Mouse (Mus musculus): ENCODE results near the gene Sema6c. TPM values are rescaled to one million over a fixed set of nuclear protein-coding genes. Genes with fewer than 3 reads are reported as not detected.

Gene Sema6c
- total RNA-seq, 2 experiments from 2014 or later = 40.3 to 40.5 TPM

- no peak for DNase-seq (ENCODE audit: low spot score in 2 of 2)
- intact Hi-C loops (cut with DNase I) = loop anchor here (5.0 kb wide), 1 partner anchor 122 kb away; no protein-coding TSS in a partner anchor
Measured at GRCm38 (mm10) chr3:95140795-95141194, 19.5 kb upstream of the Sema6c start.

- DNase-seq (ENCODE audit: low spot score in 2 of 2) = no peak
- intact Hi-C loops (cut with DNase I) = loop anchor here (5.0 kb wide), 1 partner anchor 121 kb away; no protein-coding TSS in a partner anchor
Measured at GRCm38 (mm10) chr3:95141474-95141873, 18.8 kb upstream of the Sema6c start.

GRCm38 (mm10) chr3:95141952-95142616, 18.2 kb upstream of the Sema6c start, which contains the start of gene Tnfaip8l2:
Gene Tnfaip8l2 (minus strand): TSS chr3:95142360.
- intact Hi-C loops (cut with DNase I) = loop anchor here (2.0 to 5.0 kb wide), 2 partner anchors 75 to 120 kb away; partner anchors contain the start of gene Gabpb2
- DNase-seq (ENCODE audit: low spot score in 2 of 2) = no peak

- intact Hi-C loops (cut with DNase I) = loop anchor here (2.0 to 5.0 kb wide), 2 partner anchors 74 to 120 kb away; partner anchors contain the start of gene Gabpb2
- DNase-seq (ENCODE audit: low spot score in 2 of 2) = peak; percentile 73 to 88
Measured at GRCm38 (mm10) chr3:95142617-95143011, 17.6 kb upstream of the Sema6c start.

GRCm38 (mm10) chr3:95147924-95148323, 12.3 kb upstream of the Sema6c start:
- intact Hi-C loops (cut with DNase I) = no loop called here
- DNase-seq (ENCODE audit: low spot score in 2 of 2) = no peak

GRCm38 (mm10) chr3:95153874-95154273, 6.4 kb upstream of the Sema6c start:
- peak in 1 of 2 experiments; percentile 53 for DNase-seq (ENCODE audit: low spot score in 2 of 2)
- intact Hi-C loops (cut with DNase I) = no loop called here

GRCm38 (mm10) chr3:95159511-95159986, 708 bp upstream of the Sema6c start:
- DNase-seq (ENCODE audit: low spot score in 2 of 2) = no peak
- intact Hi-C loops (cut with DNase I) = no loop called here

- intact Hi-C loops (cut with DNase I) = loop anchor here (5.0 kb wide), 1 partner anchor 56 kb away; the partner anchor contains the start of gene Gabpb2
- DNase-seq (ENCODE audit: low spot score in 2 of 2) = no peak
Measured at GRCm38 (mm10) chr3:95161041-95161551, 839 bp downstream of the Sema6c start.

- no peak for DNase-seq (ENCODE audit: low spot score in 2 of 2)
- intact Hi-C loops (cut with DNase I) = loop anchor here (5.0 kb wide), 1 partner anchor 56 kb away; the partner anchor contains the start of gene Gabpb2
Measured at GRCm38 (mm10) chr3:95161618-95162344, 1.5 kb downstream of the Sema6c start.

GRCm38 (mm10) chr3:95162345-95162628, 2.0 kb downstream of the Sema6c start:
- DNase-seq (ENCODE audit: low spot score in 2 of 2) = no peak
- intact Hi-C loops (cut with DNase I) = loop anchor here (5.0 kb wide), 1 partner anchor 55 kb away; the partner anchor contains the start of gene Gabpb2

- no peak for DNase-seq (ENCODE audit: low spot score in 2 of 2)
- intact Hi-C loops (cut with DNase I) = loop anchor here (5.0 kb wide), 1 partner anchor 54 kb away; the partner anchor contains the start of gene Gabpb2
Measured at GRCm38 (mm10) chr3:95163419-95164255, 3.4 kb downstream of the Sema6c start.

GRCm38 (mm10) chr3:95164256-95164550, 3.9 kb downstream of the Sema6c start:
- intact Hi-C loops (cut with DNase I) = loop anchor here (5.0 kb wide), 1 partner anchor 53 kb away; the partner anchor contains the start of gene Gabpb2
- DNase-seq (ENCODE audit: low spot score in 2 of 2) = no peak

- DNase-seq (ENCODE audit: low spot score in 2 of 2) = no peak
- intact Hi-C loops (cut with DNase I) = loop anchor here (5.0 kb wide), 1 partner anchor 52 kb away; the partner anchor contains the start of gene Gabpb2
Measured at GRCm38 (mm10) chr3:95164840-95165239, 4.6 kb downstream of the Sema6c start.

GRCm38 (mm10) chr3:95169996-95170395, 9.7 kb downstream of the Sema6c start:
- DNase-seq (ENCODE audit: low spot score in 2 of 2) = no peak
- intact Hi-C loops (cut with DNase I) = no loop called here

GRCm38 (mm10) chr3:95171105-95171504, 10.8 kb downstream of the Sema6c start:
- intact Hi-C loops (cut with DNase I) = no loop called here
- DNase-seq (ENCODE audit: low spot score in 2 of 2) = no peak

GRCm38 (mm10) chr3:95172526-95173255, 12.4 kb downstream of the Sema6c start:
- no peak for DNase-seq (ENCODE audit: low spot score in 2 of 2)
- intact Hi-C loops (cut with DNase I) = no loop called here

- no peak for DNase-seq (ENCODE audit: low spot score in 2 of 2)
- intact Hi-C loops (cut with DNase I) = no loop called here
Measured at GRCm38 (mm10) chr3:95173256-95173949, 13.1 kb downstream of the Sema6c start.

GRCm38 (mm10) chr3:95174011-95174592, 13.8 kb downstream of the Sema6c start:
- intact Hi-C loops (cut with DNase I) = no loop called here
- DNase-seq (ENCODE audit: low spot score in 2 of 2) = peak; percentile 76 to 79

Measured in left cerebral cortex, postnatal 14 days (tissue).